Mouse (Mus musculus) kidney, adult 18-20 months (tissue): ENCODE results near the gene Smox.

Source experiments
- DNase-seq: peaks from one replicate; pipeline ENCODE4 v3.0.0; 2021

The Smox gene

DNA sequence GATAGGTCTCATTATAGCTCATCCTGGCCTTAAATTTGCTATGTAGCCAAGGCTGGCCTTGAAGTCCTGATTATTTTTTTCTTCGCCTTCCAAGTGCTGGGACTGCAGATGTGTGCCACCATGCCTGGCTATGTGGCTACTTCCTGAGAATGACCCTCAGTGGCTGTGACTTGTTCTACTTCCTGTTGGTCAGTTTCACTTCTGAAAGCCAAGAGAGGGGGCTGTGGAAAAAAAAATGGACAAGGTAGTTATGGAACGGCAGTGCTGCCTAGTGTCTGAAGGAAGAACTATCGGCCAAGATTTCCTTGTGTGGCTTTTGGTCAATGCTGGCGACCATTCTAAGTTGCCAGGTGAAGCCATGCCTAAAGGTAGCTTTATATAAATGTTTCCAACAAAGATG lies 26.3 kb downstream of the Smox start:
- no peak for DNase-seq

DNA sequence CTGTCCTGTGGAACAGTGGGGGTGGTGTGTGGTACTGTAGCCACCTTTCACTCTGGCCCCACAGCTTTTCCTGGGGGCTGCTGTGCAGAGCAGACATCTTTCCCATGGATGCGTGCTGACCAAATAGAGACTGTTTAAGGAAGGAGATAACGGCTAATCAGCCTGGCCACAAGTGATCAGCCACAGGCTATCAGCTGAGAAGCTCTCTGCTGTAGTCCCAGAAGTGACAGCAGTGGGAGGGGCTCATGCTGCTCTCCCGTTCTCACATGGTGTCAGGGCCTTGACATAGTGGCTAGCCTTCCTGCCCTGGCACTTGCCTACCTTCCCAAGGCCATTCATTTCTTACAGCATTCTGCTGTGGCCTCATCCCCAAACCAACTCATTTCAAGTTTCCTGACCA lies 27.5 kb downstream of the Smox start:
- DNase-seq = no peak

DNA sequence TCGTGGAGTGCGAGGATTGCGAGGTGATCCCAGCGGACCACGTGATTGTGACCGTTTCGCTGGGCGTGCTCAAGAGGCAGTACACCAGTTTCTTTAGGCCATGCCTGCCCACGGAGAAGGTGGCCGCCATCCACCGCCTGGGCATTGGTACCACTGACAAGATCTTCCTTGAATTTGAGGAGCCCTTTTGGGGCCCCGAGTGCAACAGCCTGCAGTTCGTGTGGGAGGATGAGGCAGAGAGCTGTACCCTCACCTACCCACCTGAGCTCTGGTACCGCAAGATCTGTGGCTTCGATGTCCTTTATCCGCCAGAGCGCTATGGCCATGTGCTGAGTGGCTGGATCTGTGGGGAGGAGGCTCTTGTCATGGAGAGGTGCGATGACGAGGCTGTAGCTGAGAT lies 29.4 kb downstream of the Smox start:
- no peak for DNase-seq

DNA sequence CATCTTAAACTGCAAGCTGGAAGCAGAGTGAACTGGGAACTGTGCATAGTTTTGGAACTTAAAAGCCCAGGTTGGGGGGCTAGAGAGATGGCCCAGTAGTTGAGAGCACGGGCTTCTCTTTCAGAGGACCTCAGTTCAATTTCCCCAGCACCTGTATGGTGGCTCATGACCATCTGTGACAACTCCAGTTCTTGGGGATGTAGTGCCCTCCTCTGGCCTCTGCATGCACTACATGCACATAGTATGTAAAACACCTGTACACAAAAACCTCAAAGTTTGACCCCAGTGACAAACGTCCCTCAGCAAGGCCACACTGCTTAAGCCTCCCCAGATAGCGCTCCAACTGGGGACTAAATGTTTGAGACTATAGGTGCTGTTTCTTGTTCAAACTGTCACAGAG lies 35.8 kb downstream of the Smox start:
- peak; percentile 36 for DNase-seq

DNA sequence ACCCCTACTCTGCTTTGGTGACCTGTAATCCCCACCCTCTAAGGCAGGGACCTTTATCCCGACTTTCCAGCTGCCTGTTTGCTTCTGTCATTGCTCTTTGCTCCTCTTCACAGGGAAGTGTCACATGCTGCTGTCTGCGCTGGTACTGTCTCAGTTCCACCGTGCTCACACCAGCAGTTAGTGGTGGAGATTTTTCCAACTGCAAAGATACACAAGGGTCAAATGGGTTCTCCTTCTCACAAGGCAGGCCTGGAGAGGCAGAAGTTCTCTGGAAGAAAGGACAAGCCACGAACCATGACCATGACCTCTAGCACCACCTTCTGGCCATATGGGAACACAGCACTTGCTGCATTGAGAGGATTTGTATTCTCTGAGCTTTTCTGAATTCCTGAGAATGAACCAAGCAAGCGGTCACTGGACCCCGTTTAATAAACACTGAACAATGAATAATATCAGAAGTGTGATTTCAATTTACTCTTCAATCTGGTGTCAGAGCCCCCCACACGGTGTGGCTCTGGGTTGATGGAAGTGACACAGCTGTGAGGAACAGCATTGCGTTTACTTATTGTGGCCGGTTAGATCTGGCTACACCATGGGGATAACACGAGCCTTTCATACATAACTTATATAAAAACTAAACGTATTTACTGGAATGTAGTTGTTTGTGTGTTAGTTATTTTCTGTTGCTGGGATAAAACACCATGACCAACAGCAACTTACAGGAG lies 38.8 kb downstream of the Smox start:
- peak; percentile 68 for DNase-seq

DNA sequence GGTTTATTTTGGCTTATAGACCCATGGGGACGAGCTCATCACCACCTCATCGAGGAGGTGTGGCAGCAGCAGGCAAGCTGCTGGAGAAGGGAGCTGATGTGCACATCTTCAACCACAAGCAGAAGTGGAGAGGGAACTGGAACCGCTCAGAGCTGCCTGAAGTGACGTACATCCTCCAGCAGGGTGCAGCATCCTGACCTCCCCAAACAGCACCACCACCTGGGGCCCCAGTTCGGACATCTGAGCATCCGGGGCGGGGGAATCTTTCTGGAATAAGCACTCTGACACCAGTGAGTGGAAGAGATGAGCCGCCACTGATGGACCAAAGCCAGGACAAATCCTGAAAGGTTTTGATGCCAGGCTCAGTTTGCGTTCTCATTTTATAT lies 39.3 kb downstream of the Smox start:
- peak; percentile 47 for DNase-seq

DNA sequence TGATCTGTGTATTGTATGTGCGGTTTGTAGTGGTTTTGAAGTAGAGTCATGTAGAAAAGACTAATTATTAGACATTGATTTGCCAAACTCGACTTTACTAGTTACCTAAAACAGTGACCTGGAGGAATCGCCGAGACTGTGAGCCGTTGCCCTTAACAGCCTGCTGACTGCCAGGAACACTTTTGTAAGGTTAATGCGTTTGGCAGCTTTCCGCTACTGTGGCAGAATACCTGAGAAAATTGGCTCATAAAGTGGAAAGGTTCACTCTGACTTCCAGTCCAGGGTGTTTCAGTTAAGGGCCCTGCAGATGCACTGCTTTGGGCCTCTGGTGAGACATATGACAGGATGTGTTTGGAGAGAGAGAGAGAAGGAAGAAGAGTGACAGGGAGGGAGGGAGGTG lies 40.0 kb downstream of the Smox start:
- DNase-seq = peak; percentile 19

DNA sequence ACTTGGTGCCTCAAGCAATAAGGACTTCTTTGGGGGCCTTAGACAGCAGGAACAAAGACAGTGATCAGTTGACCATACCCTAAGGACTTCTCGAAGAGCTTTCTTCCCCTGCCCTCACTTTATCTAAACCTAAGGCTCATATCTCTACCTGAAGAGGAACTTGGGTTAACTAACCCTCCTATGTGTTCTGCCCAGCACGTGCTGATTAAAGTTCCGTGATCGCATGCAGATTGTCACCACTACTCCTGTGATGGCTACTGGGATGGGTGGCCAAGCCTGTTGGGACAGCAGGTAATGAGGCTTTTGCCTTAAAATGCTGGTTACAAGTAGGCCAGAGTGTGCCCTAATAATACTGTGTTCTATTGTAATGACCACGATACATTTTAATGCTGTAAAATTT lies 43.9 kb downstream of the Smox start:
- no peak for DNase-seq

DNA sequence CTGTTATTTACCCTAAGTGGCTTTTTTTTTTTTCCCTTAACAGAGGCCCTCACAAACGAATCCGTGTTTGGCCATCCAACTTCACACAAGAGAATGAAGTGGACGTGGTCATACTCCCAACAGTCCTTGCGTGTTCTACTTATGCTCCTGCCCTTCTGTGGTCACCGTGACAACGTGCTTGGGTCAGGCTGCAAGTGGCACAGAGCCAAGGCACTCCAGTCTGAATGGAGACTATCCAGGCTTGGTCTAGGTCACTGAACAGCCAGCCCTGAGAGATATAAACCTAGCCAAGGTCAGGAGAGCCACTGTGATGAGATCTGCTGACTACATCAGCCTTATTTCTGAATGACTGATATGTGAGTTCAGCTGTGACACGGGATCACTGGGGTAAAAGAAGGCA lies 47.0 kb downstream of the Smox start:
- peak; percentile 27 for DNase-seq

DNA sequence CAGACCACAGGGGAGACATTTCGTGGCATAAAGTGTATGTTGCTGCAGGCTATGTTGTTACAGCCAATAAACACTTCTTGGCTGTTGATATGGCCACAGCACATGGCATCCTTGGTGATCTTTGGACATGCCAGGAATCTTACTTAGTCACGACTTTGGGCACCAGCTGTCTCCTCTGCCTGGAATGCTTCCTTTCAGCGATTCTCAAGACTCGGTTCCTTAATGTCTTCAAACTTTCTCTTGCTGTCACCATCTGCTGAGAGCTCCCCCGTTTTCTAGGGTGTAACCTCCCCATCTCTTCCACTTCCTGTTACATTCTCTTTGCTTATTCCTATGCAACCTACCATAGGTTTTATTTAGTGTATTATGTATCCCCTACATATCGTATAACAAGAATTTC lies 48.5 kb downstream of the Smox start:
- no peak for DNase-seq

DNA sequence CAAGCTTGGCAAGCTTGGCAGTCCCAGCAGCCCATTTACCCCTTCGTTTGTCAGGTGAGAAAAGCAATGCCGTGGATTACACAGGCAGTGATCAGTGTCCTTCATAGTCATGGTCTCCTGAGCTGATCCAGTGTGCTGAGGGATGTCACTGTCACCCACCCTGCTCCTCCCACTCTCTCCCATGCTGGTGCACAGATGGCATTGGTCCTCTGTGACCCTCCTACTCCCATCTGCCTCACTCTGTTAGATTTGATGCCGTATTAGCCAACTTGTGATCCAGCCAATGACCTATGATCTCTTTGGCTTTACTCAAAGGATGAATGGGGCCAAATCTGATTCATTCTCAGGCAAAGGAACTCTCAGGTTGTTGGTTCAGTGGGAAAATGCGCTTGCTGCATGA lies 50.4 kb downstream of the Smox start:
- DNase-seq = no peak

DNA sequence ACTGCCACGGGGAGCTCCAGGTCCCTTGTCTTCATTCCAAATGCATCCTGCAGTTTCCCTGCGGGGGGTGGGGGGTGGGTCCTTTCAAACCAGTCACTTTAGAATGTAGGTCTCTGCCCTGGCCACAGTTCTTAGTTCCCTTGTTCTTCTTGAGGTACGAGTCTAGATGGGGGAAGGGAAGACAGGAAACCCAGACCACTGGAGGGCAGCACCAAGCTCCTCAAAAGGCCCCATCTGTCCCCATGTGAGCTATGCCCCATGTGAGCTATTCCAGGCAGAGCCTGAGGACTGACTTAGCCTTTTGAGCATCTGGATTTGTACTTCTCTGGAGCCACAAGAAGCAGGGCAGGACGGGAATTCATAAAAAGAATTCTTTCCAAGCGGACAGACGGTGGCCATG lies 51.2 kb downstream of the Smox start:
- DNase-seq = no peak

DNA sequence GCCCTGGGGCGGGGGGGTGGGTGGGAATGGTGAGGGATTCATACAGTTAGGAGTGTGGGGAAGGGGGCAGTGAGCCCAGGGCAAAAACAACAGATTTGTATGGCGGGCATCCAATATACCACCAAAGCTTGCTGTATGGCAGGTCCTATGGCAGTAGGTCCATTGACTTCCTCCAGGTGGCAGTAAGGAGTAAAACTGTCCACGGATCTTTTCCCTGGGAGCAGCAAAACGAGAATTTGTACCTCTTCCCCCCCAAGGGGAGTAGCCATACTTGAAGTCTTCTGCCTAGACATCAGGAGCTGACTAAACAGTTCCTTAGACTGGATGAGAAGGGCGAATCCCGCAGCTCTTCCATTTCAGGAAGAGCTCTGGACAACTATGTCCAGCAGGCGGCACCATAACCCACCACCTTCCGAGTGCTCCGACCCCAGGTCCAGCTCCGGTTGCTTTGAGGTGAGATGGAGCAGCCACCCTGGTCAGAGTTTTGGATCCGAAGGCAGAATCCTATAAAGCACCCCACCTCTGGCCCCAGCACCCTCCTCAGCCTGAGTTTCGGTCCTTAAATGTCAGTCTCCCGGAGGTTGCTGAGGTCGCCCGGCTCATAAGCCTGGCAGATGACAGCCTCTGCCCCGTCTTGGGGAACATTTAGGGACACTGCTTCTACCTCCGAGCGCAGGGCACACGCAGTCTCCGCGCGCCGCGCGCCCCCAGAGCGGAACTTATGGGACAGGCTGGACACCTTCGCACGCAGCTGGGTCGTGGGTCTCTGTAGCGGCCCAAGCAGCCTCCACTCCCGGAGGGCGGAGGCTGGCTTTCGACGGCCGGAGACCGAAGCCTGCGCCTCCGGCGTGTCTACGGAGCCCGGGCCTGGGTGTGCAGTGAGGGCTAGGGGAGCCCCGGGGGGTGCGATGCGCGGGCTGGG lies 54.4 kb downstream of the Smox start:
- DNase-seq = peak; percentile 74

DNA sequence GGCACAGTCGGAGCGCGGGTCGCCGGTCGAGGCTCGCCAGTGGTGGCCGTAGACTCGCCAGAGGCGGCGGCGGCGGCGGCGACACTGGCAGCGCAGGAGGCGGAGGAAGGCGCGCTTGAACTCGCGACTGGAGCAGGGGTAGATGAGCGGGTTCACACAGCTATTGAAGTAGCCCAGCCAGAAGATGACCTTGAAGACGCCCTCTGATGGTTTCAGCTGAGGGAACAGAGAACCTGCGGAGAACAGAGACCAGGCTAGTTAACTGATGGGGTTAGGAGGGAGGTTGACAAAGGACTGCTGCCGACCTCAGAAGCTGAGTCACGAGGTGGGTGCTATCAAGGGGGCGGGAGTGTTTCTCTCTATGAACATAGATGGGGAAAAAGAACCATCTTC lies 55.0 kb downstream of the Smox start:
- no peak for DNase-seq

DNA sequence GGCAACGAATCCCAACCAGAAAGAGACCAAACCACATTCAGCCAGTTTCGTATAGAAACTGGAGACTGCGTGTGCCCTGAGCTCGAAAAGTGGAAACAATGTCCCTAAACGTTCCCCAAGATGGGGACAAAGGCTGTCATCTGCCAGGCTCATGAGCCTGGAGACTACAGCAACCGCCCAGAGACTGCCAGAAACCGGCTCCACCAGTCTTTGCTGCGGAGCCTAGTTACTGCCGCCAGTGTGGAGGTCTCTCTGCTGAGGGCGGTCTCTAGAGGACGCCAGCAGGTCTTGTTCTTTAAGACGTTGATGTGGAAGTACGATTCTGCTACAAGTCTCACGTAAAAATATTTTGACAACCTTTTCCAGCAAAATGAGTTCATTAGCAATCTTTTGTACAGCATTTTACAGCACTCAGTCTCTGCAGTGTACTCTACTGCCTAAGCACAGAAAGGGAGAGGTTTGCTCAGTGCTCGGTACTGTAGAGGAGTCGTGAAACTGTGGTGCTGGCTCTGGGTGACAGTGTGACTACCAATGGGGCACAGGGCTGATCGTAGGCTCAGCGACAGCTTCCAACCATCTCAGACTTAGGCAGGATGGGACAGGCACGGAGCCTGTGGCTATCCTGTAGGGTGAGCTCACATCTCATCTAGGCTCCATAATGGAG lies 55.6 kb downstream of the Smox start:
- DNase-seq = no peak

DNA sequence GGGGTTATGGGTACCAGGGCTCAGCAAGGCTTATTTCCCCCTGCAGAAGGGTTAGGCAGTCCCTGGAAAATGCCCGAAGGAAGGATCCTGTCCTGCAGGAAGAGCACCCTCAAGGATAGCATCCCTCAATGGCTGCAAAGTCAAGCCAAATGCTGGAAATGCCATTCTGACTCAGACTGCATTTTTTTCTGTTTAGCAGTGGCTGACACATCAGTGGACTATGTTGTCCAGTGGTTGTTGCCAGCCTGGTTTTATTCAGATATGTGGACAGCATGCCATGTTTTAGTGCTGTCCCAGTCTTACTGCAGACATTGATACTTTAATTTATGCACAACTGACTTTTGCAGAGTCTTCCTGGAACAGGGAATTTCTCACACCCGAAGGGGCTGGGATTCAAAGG lies 57.0 kb downstream of the Smox start:
- no peak for DNase-seq

DNA sequence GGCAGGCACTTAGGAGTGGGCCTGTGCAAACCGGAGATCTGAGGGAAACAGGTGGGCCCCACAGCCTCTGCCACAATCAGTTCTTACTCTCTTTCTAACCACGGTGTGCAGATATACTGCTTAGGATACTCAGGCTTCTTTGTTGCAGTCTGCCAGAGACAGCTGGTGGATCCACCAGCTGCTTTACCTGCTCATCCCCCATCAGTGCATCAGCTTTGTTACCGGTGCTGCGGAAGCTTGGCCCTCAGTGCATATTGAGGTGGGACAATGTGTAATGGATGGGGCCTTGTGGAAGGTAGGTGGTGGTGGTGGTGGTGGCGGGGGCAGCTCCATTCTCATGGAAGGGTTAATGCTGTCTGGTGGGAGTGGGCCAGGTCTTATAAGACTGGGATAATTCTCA lies 57.8 kb downstream of the Smox start:
- DNase-seq = no peak

DNA sequence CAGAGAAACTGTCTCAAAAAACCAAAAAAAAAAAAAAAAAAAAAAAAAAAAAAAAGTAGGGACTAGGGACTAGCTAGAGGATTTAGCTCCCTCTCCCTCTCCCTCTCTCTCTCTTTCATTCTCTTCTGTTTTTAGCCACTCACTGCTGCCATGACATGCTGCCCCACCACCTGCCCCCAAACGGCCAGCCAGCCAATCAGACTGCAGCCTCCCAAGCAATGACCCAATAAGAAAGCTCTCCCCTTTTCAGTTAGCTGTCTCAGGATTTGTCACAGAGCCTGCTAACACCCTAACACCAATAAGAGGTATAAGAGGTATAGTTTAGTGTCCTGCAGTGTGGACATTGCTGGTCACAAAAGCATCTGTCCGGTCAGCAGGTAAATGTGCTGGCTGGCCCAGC lies 59.2 kb downstream of the Smox start:
- no peak for DNase-seq

DNA sequence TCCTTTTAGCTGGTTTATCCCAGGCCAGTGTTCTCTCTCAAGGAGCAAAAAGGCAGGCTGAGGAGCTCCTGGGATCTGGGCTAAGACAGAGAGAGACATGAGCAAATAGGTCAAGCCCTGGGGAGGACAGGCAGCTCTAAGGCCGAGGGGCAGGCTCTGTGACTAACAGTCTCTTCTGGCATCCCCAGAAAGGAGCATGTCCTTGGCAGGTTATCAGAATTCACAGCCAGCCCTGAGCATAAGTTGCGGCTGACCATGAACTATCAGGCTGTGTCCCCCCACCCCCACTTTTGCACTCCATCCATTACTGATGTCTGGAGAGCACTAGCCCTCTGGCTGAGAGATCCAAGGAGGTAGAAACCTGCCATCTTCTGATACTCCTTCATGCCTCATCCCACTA lies 59.6 kb downstream of the Smox start:
- DNase-seq = no peak

DNA sequence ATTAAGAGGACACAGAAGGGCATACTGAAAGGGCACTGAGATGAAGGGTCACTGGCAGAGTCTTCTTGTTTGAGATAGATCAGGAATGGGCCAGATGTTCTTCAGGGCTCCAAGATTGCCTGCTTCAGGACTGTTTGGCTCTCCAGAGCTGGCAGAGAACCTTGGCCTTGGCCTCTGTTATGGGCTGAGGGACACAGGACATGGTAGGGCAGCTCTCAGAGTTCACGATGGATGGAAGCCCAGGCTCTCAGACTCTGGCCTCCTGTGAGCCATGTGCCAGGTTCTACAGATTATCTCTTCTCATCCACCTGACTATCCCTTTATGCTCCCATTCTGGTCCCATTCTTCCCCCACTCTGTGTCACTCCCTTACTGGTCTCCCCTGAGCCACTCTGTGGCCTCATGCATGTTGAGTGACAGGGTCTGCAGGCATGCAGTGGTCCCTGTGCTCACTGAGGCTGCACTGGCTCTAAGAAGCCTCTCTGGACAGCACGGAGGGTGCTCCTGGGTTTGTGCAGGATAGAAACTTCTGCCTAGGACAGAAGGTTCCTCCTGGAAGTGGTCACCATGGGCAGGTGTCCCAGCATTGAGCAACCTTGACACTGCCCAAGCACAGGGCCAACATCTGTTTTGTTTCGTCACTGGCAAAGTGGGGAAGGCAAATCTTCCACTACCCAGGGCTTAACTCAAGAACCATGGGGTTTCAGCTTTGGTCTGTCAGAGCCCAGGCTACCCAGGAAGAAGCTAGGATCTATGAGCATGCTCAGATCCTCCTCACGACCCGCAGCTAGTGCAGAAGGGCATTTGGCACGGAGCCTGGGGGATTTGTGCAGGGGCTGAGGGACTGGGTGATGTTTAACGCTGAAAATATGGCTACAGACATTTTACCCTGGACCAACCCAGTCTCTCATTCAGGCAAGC lies 60.7 kb downstream of the Smox start:
- DNase-seq = no peak

DNA sequence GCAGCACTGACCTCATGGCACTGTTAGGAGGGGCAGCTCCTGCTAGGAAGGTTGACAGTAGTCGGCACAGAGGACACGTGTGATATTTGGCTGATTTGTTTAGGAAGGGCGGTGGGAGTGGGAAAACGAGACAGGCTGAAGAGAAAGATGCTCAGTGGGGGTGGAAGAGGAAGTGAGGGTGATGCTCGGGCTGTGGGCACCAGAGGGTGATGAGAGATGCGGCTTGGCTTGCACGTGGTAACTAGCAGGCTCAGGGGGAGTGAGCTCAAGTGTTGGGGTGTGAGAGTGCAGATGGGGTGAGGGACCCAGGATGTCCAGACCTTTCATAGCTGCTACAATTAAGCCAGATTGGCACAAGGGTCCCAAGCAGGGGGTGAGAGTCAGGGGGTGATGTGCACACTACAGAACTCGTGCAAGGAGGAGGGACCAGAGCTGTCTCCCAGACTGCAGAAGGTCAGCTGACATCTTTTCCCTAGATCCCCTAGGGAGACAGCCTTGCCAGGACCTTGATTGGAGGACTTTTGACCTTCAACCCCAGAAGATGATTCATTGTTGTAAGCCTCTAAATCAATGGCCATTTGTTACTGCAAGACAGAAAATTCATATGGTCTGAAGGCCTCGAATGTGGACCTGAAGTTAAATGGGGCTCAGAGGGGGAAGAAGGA lies 61.6 kb downstream of the Smox start:
- no peak for DNase-seq

DNA sequence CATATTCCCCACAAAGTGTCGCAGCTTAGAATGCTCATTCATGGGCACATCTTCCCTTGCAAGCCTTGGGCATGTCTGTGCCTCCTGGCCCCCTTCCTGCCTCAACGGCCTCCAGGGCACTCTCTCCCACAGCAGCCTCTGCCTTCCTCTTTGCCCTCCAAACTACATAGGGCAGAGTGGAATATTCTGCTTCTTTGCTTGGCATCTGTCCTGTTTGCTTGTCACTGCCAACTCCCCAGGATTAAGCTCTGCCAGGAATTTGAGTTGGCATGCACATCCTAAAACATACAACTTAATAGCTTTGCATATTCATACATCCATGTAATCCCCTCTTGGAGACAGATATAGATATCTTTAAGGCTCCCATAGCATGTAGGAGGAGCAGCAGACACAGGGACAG lies 66.6 kb downstream of the Smox start:
- no peak for DNase-seq
